Mouse (Mus musculus) kidney, postnatal 0 days (tissue): ENCODE results near the gene Gigyf2. TPM values are rescaled to one million over a fixed set of nuclear protein-coding genes. Genes with fewer than 3 reads are reported as not detected.

Experiments
- ATAC-seq: fragments of 200-750 bp; cut with Nextera tagmentation; replicated peaks from 2 replicates; pipeline ENCODE4 v1.8.0; 2017; ENCODE audit warnings: low read depth, moderate number of reproducible peaks, moderate TSS enrichment, moderate library complexity; ENCODE audit not compliant: low FRiP score
- DNase-seq: peaks from one replicate; pipeline ENCODE4 v3.0.0-alpha.2; 2016; ENCODE audit warnings: low spot score
- H3K27ac ChIP-seq: fragments of 300-500 bp; sonication (generic); 2 replicates; pipeline ENCODE4 v1.5.1; 2014; ENCODE audit warnings: mild to moderate bottlenecking
- H3K27me3 ChIP-seq: fragments of 300-500 bp; sonication (generic); 2 replicates; pipeline ENCODE4 v1.6.1; 2014; ENCODE audit warnings: low read length, mixed read lengths; ENCODE audit not compliant: insufficient read depth
- H3K36me3 ChIP-seq: fragments of 300-500 bp; sonication (generic); 2 replicates; pipeline ENCODE4 v1.6.1; 2014; ENCODE audit warnings: low read length, mixed read lengths; ENCODE audit not compliant: insufficient read depth
- H3K4me1 ChIP-seq: fragments of 300-500 bp; sonication (generic); replicated peaks from 2 replicates; pipeline ENCODE4 v1.6.1; 2014; ENCODE audit warnings: antibody characterized with exemption, low read length, mixed read lengths; ENCODE audit not compliant: insufficient read depth
- H3K4me2 ChIP-seq: fragments of 300-500 bp; sonication (generic); 2 replicates; pipeline ENCODE4 v1.6.1; 2014; ENCODE audit warnings: mild to moderate bottlenecking, low read length, moderate library complexity, mixed read lengths
- H3K4me3 ChIP-seq: fragments of 300-500 bp; sonication (generic); replicated peaks from 2 replicates; pipeline ENCODE4 v1.5.1; 2014; ENCODE audit warnings: low read depth, low read length
- H3K9ac ChIP-seq: fragments of 300-500 bp; sonication (generic); 2 replicates; pipeline ENCODE4 v1.6.1; 2014; ENCODE audit warnings: low read depth, low read length
- H3K9me3 ChIP-seq: fragments of 300-500 bp; sonication (generic); replicated peaks from 2 replicates; pipeline ENCODE4 v1.6.1; 2016; ENCODE audit warnings: low read length, inconsistent platforms, mixed read lengths
- CTCF ChIP-seq: IDR thresholded peaks from 2 replicates; pipeline ENCODE4 v1.5.1; 2016; ENCODE audit warnings: antibody characterized with exemption, low read depth, mild to moderate bottlenecking, moderate library complexity
- WGBS: fragments of 180-500 bp; shearing (Covaris S2); extraction: QIAGEN DNeasy Blood & Tissue Kit; methylation state at CpG from one replicate; pipeline ENCODE4 v1.1.7; 2014; 5-methylcytosine and 5-hydroxymethylcytosine counted together
- polyA plus RNA-seq: library from polyadenylated mRNA; unstranded; fragments of >200 nt; fragmentation: Nextera tagmentation; extraction: Ambion mirVana; gene quantifications from 2 replicates; pipeline ENCODE4 v1.2.1, GENCODE M21; 2015

Gigyf2 gene
- polyA plus RNA-seq, 1 experiment from 2014 or later: 44.1 TPM

GRCm38 (mm10) chr1:87291416-87291815, 35.4 kb upstream of the Gigyf2 start:
- TF ChIP-seq CTCF: no peak
- H3K4me2 ChIP-seq: no peak overlapping the region
- DNase-seq (no peak), ATAC-seq (no peak)
- H3K4me3 ChIP-seq: no peak overlapping the region
- H3K27ac ChIP-seq: no peak overlapping the region
- no peak overlapping the region for H3K9ac ChIP-seq
- no peaks in the 10 kb centered on the region for H3K36me3 ChIP-seq
- WGBS: 71% methylated on average over 8 of the region's 8 CpGs
- no peaks in the 10 kb centered on the region for H3K9me3 ChIP-seq
- no peaks in the 10 kb centered on the region for H3K27me3 ChIP-seq
- peaks cover 6% of the 10 kb centered on the region; the same call in 1 of the 2 replicates for H3K4me1 ChIP-seq

DNA sequence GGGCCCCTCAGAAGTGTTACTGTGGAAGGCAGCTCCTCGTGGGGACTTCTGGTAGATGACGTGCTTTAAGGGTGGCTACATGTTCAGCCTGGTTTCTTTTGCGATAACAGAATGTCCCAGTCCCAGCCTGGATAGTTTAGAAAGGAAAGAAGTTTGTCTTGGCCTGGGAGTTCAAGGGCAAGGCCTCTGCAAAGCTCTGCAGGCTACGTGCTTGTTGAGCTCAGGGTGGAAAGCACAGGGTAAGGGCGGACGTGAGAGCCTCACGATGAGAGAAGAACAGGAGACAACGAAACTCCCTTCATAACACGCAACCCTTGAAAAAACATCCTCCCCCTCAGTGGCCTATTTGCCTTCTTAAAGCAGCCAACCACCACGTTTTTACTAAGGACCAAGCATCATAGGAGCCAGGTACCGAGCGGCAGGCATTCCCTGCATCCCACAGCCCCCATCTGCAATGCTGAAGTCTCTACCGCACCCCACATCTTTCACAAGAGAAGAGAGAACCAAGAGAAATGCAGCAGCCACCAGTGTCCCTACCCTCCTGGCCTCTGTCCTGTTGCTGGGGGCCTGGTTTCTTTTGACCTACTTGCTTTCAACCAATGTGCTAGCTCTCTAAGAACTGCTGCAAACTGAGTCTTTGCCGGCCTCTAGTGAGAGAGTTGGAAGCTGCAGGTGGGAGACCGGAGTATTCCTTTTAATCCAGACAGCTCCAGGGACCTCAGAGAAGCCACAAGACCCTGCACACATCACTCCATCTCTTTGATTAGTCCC, 34.2 kb upstream of the Gigyf2 start:
- no peaks in the 10 kb centered on the region for H3K36me3 ChIP-seq
- DNase-seq (peak; percentile 90), ATAC-seq (peak; percentile 76)

GRCm38 (mm10) chr1:87294063-87294710, 32.6 kb upstream of the Gigyf2 start:
- Histone ChIP-seq H3K4me1 (peaks cover 6% of the 10 kb centered on the region; the same call in 1 of the 2 replicates), H3K4me2 (peak overlapping the region; percentile 23; the same call in 1 of the 2 replicates), H3K27me3 (no peaks in the 10 kb centered on the region), H3K4me3 (no peak overlapping the region), H3K27ac (peak overlapping the region; percentile 90), H3K9ac (no peak overlapping the region), H3K9me3 (no peaks in the 10 kb centered on the region), H3K36me3 (no peaks in the 10 kb centered on the region)
- ATAC-seq (peak; percentile 76), DNase-seq (peak; percentile 42)
- no peak for TF ChIP-seq CTCF
- WGBS: 46% methylated on average over 4 of the region's 4 CpGs

More for the DNA sequence above, 34.2 kb upstream of the Gigyf2 start:
- Histone ChIP-seq H3K4me2 (no peak overlapping the region), H3K4me3 (no peak overlapping the region), H3K9me3 (no peaks in the 10 kb centered on the region), H3K9ac (no peak overlapping the region), H3K4me1 (peaks cover 6% of the 10 kb centered on the region; the same call in 1 of the 2 replicates), H3K27ac (peak overlapping the region; percentile 62), H3K27me3 (no peaks in the 10 kb centered on the region)
- 41% methylated on average over 14 of the region's 15 CpGs for WGBS
- TF ChIP-seq CTCF: peak; percentile 81

- H3K4me1 ChIP-seq: peaks cover 6% of the 10 kb centered on the region; the same call in 1 of the 2 replicates
- no peak for TF ChIP-seq CTCF
- H3K27ac ChIP-seq: peak overlapping the region; percentile 90
- H3K4me3 ChIP-seq: no peak overlapping the region
- H3K27me3 ChIP-seq: no peaks in the 10 kb centered on the region
- WGBS: 24% methylated on average over 4 of the region's 4 CpGs
- H3K9ac ChIP-seq: no peak overlapping the region
- no peak for DNase-seq
- ATAC-seq: no peak
- H3K4me2 ChIP-seq: no peak overlapping the region
- H3K36me3 ChIP-seq: no peaks in the 10 kb centered on the region
- no peaks in the 10 kb centered on the region for H3K9me3 ChIP-seq
These were observed 31.8 kb upstream of the Gigyf2 start for GRCm38 (mm10) chr1:87294951-87295350.

DNA sequence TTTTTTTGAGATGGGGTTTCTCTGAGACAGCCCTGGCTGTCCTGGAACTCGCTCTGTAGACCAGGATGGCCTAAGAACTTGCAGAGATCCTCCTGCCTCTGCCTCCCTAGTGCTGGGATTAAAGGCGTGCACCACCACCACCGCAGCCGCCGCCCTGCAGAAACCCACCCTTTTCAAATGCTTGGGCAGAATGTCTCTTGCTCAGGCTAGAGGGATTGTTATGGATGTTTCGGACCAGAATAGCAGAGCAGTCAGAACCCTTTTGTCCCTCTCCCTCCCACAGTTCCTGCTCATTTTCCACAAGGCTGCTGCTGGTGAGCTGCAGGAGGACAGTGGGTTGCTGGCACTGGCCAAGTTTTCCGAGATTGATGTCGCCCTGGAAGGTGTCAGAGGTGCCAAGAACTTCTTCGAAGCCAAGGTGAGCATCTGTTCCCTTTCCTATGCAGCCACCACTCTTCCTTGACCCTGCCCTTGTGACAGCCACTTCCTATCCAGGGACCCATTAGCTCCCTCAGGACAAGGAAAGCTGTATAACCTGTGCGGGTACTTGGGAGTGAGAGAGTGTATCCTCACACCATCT, 29.4 kb upstream of the Gigyf2 start:
- no peaks in the 10 kb centered on the region for H3K36me3 ChIP-seq
- no peak overlapping the region for H3K27ac ChIP-seq
- no peaks in the 10 kb centered on the region for H3K27me3 ChIP-seq
- TF ChIP-seq CTCF: no peak
- H3K4me1 ChIP-seq: peaks cover 3% of the 10 kb centered on the region; the same call in 1 of the 2 replicates
- H3K9me3 ChIP-seq: no peaks in the 10 kb centered on the region
- no peak overlapping the region for H3K9ac ChIP-seq
- H3K4me2 ChIP-seq: no peak overlapping the region
- H3K4me3 ChIP-seq: no peak overlapping the region
- DNase-seq: no peak
- 90% methylated on average over 10 of the region's 10 CpGs for WGBS
- no peak for ATAC-seq

- 43% methylated on average over 14 of the region's 14 CpGs for WGBS
- Histone ChIP-seq H3K27me3 (no peaks in the 10 kb centered on the region), H3K27ac (no peak overlapping the region), H3K36me3 (no peaks in the 10 kb centered on the region), H3K9ac (no peak overlapping the region), H3K4me1 (no peaks in the 10 kb centered on the region), H3K4me3 (no peak overlapping the region), H3K4me2 (no peak overlapping the region), H3K9me3 (no peaks in the 10 kb centered on the region)
- DNase-seq (peak; percentile 13), ATAC-seq (peak; percentile 21)
- TF ChIP-seq CTCF: no peak
These were observed 26.2 kb upstream of the Gigyf2 start for GRCm38 (mm10) chr1:87300360-87301286.
